Mouse (Mus musculus) erythroblast, embryonic 14.5 days (primary cell): ENCODE data around the gene Wdr59.

Source experiments
- GATA1 ChIP-seq: IDR thresholded peaks from 2 replicates; pipeline ENCODE4 v1.6.1; 2012; ENCODE audit warnings: low read length, inconsistent platforms, mixed read lengths
- TAL1 ChIP-seq: IDR thresholded peaks from 3 replicates; pipeline ENCODE4 v1.6.1; 2012; ENCODE audit warnings: low read length, inconsistent platforms, mixed read lengths

GRCm38 (mm10) chr8:111570432-111570831 is 48.5 kb upstream of the Wdr59 start:
- no peak for TF ChIP-seq GATA1
- TF ChIP-seq TAL1: no peak
